Mouse (Mus musculus) neural tube, embryonic 14.5 days (tissue): ENCODE measurements around the gene Dnmt3c. TPM values are rescaled to one million over a fixed set of nuclear protein-coding genes. Genes with fewer than 3 reads are reported as not detected.
A peak's percentile ranks its signal among the peaks of the same experiment; 100 is the strongest.

Source experiments
- ATAC-seq: fragments of 200-750 bp; cut with Nextera tagmentation; 2 replicates; pipeline ENCODE4 v1.8.0; 2017; ENCODE audit warnings: low read depth, mild to moderate bottlenecking, moderate TSS enrichment, moderate library complexity
- H3K27ac ChIP-seq: fragments of 300-500 bp; sonication (generic); 2 replicates; pipeline ENCODE4 v1.5.1; 2014; ENCODE audit warnings: low read depth, mild to moderate bottlenecking, control low read depth, low read length, moderate library complexity, mixed read lengths
- H3K27me3 ChIP-seq: fragments of 300-500 bp; sonication (generic); 2 replicates; pipeline ENCODE4 v1.6.1; 2014; ENCODE audit warnings: low read length; ENCODE audit not compliant: control insufficient read depth, insufficient read depth
- H3K36me3 ChIP-seq: fragments of 300-500 bp; sonication (generic); 2 replicates; pipeline ENCODE4 v1.6.1; 2014; ENCODE audit warnings: low read length, mixed read lengths; ENCODE audit not compliant: control insufficient read depth, insufficient read depth
- H3K4me1 ChIP-seq: fragments of 300-500 bp; sonication (generic); 2 replicates; pipeline ENCODE4 v1.6.1; 2014; ENCODE audit warnings: low read length; ENCODE audit not compliant: control insufficient read depth, insufficient read depth
- H3K4me2 ChIP-seq: fragments of 300-500 bp; sonication (generic); 2 replicates; pipeline ENCODE4 v1.6.1; 2014; ENCODE audit warnings: mild to moderate bottlenecking, low read depth, low read length, control low read depth
- H3K4me3 ChIP-seq: fragments of 300-500 bp; sonication (generic); 2 replicates; pipeline ENCODE4 v1.5.1; 2014; ENCODE audit warnings: low read depth, low read length, control low read depth, mixed read lengths
- H3K9ac ChIP-seq: fragments of 300-500 bp; sonication (generic); replicated peaks from 2 replicates; pipeline ENCODE4 v1.6.1; 2014; ENCODE audit warnings: low read depth, mild to moderate bottlenecking, control low read depth, low read length, mixed read lengths
- H3K9me3 ChIP-seq: fragments of 300-500 bp; sonication (generic); 2 replicates; pipeline ENCODE4 v1.6.1; 2016; ENCODE audit warnings: low read length; ENCODE audit not compliant: control insufficient read depth
- WGBS: fragments of 180-500 bp; shearing (Covaris S2); extraction: QIAGEN DNeasy Blood & Tissue Kit; methylation state at CpG from one replicate; pipeline ENCODE4 v1.1.7; 2014; 5-methylcytosine and 5-hydroxymethylcytosine counted together
- polyA plus RNA-seq: library from polyadenylated mRNA; unstranded; fragments of >200 nt; fragmentation: Nextera tagmentation; extraction: Ambion mirVana; gene quantifications from 2 replicates; pipeline ENCODE4 v1.2.1, GENCODE M21; 2014

The Dnmt3c gene
- polyA plus RNA-seq, 1 experiment from 2014 or later: not detected

GRCm38 (mm10) chr2:153734033-153734432, 37.6 kb downstream of the Dnmt3c start:
- Histone ChIP-seq H3K36me3 (no peaks in the 10 kb centered on the region), H3K4me2 (no peak overlapping the region), H3K27ac (no peak overlapping the region), H3K9ac (no peak overlapping the region), H3K27me3 (no peaks in the 10 kb centered on the region), H3K9me3 (no peaks in the 10 kb centered on the region), H3K4me3 (no peak overlapping the region), H3K4me1 (no peaks in the 10 kb centered on the region)
- ATAC-seq: no peak
- 80% methylated on average over 4 of the region's 4 CpGs for WGBS

- Histone ChIP-seq H3K36me3 (no peaks in the 10 kb centered on the region), H3K27me3 (no peaks in the 10 kb centered on the region), H3K4me2 (peak within 1 kb of the TSS; percentile 78), H3K27ac (peak within 1 kb of the TSS; percentile 95), H3K9ac (peak within 1 kb of the TSS; percentile 85), H3K4me3 (peak within 1 kb of the TSS; percentile 47), H3K9me3 (no peaks in the 10 kb centered on the region), H3K4me1 (peaks cover 28% of the 10 kb centered on the region)
- ATAC-seq: peak; percentile 96
- 10% methylated on average over 57 of the region's 58 CpGs for WGBS
Observed at GRCm38 (mm10) chr2:153740500-153741436, 44.3 kb downstream of the Dnmt3c start, which contains the start of gene Mapre1. Gene Mapre1, plus strand, starts transcription at chr2:153741274.

- peak; percentile 83 for ATAC-seq
Observed at GRCm38 (mm10) chr2:153741437-153742065, 45.1 kb downstream of the Dnmt3c start.

GRCm38 (mm10) chr2:153747994-153748393, 51.5 kb downstream of the Dnmt3c start:
- no peak for ATAC-seq
- Histone ChIP-seq H3K27ac (no peak overlapping the region), H3K9me3 (no peaks in the 10 kb centered on the region), H3K4me1 (peaks cover 15% of the 10 kb centered on the region), H3K9ac (no peak overlapping the region), H3K36me3 (peaks cover 8% of the 10 kb centered on the region; the same call in 1 of the 2 replicates), H3K4me3 (no peak overlapping the region), H3K4me2 (no peak overlapping the region), H3K27me3 (no peaks in the 10 kb centered on the region)

More at GRCm38 (mm10) chr2:153741437-153742065, 45.1 kb downstream of the Dnmt3c start:
- Histone ChIP-seq H3K27ac (peak overlapping the region; percentile 95), H3K4me1 (peaks cover 28% of the 10 kb centered on the region), H3K4me3 (peak overlapping the region; percentile 47), H3K36me3 (no peaks in the 10 kb centered on the region), H3K4me2 (peak overlapping the region; percentile 78), H3K9ac (peak overlapping the region; percentile 85), H3K9me3 (no peaks in the 10 kb centered on the region), H3K27me3 (no peaks in the 10 kb centered on the region)
- under 1% methylated on average over 42 of the region's 56 CpGs for WGBS

- no peak for ATAC-seq
- WGBS: 87% methylated on average over 2 of the region's 2 CpGs
Observed at GRCm38 (mm10) chr2:153750363-153750762, 53.9 kb downstream of the Dnmt3c start.

GRCm38 (mm10) chr2:153762121-153762520, 65.7 kb downstream of the Dnmt3c start:
- H3K9me3 ChIP-seq: no peaks in the 10 kb centered on the region
- no peak overlapping the region for H3K4me2 ChIP-seq
- WGBS: 95% methylated on average over 5 of the region's 5 CpGs
- no peak overlapping the region for H3K4me3 ChIP-seq
- H3K9ac ChIP-seq: no peak overlapping the region
- no peaks in the 10 kb centered on the region for H3K27me3 ChIP-seq
- peaks cover 50% of the 10 kb centered on the region for H3K36me3 ChIP-seq
- H3K4me1 ChIP-seq: no peaks in the 10 kb centered on the region
- ATAC-seq: no peak
- no peak overlapping the region for H3K27ac ChIP-seq

More at GRCm38 (mm10) chr2:153750363-153750762, 53.9 kb downstream of the Dnmt3c start:
- no peak overlapping the region for H3K4me2 ChIP-seq
- H3K4me1 ChIP-seq: peaks cover 4% of the 10 kb centered on the region; the same call in 1 of the 2 replicates
- no peak overlapping the region for H3K4me3 ChIP-seq
- no peaks in the 10 kb centered on the region for H3K27me3 ChIP-seq
- no peak overlapping the region for H3K27ac ChIP-seq
- H3K9me3 ChIP-seq: no peaks in the 10 kb centered on the region
- peaks cover 8% of the 10 kb centered on the region; the same call in 1 of the 2 replicates for H3K36me3 ChIP-seq
- H3K9ac ChIP-seq: no peak overlapping the region

- WGBS: 57% methylated on average over 6 of the region's 6 CpGs
- no peak for ATAC-seq
Observed at GRCm38 (mm10) chr2:153767484-153767883, 71.0 kb downstream of the Dnmt3c start.

GRCm38 (mm10) chr2:153768881-153769280, 72.4 kb downstream of the Dnmt3c start:
- H3K4me1 ChIP-seq: no peaks in the 10 kb centered on the region
- H3K4me2 ChIP-seq: no peak overlapping the region
- no peak overlapping the region for H3K9ac ChIP-seq
- H3K27me3 ChIP-seq: no peaks in the 10 kb centered on the region
- no peak overlapping the region for H3K27ac ChIP-seq
- H3K36me3 ChIP-seq: peaks cover 39% of the 10 kb centered on the region
- WGBS: 86% methylated on average over 2 of the region's 2 CpGs
- no peak overlapping the region for H3K4me3 ChIP-seq
- H3K9me3 ChIP-seq: no peaks in the 10 kb centered on the region
- no peak for ATAC-seq

More at GRCm38 (mm10) chr2:153767484-153767883, 71.0 kb downstream of the Dnmt3c start:
- no peak overlapping the region for H3K9ac ChIP-seq
- H3K4me1 ChIP-seq: no peaks in the 10 kb centered on the region
- no peak overlapping the region for H3K4me3 ChIP-seq
- H3K27ac ChIP-seq: no peak overlapping the region
- no peak overlapping the region for H3K4me2 ChIP-seq
- peaks cover 41% of the 10 kb centered on the region for H3K36me3 ChIP-seq
- H3K27me3 ChIP-seq: no peaks in the 10 kb centered on the region
- no peaks in the 10 kb centered on the region for H3K9me3 ChIP-seq

GRCm38 (mm10) chr2:153772950-153773349, 76.5 kb downstream of the Dnmt3c start:
- Histone ChIP-seq H3K4me1 (no peaks in the 10 kb centered on the region), H3K9me3 (no peaks in the 10 kb centered on the region), H3K36me3 (peaks cover 15% of the 10 kb centered on the region; the same call in 1 of the 2 replicates), H3K4me2 (no peak overlapping the region), H3K4me3 (no peak overlapping the region), H3K27me3 (no peaks in the 10 kb centered on the region), H3K9ac (no peak overlapping the region), H3K27ac (no peak overlapping the region)
- WGBS: 89% methylated on average over 4 of the region's 4 CpGs
- ATAC-seq: no peak
